Mouse (Mus musculus): ENCODE data around the gene Hdgf. TPM values are rescaled to one million over a fixed set of nuclear protein-coding genes. Genes with fewer than 3 reads are reported as not detected.

The Hdgf gene
- polyA plus RNA-seq, 1 experiment, result 200 TPM

DNA sequence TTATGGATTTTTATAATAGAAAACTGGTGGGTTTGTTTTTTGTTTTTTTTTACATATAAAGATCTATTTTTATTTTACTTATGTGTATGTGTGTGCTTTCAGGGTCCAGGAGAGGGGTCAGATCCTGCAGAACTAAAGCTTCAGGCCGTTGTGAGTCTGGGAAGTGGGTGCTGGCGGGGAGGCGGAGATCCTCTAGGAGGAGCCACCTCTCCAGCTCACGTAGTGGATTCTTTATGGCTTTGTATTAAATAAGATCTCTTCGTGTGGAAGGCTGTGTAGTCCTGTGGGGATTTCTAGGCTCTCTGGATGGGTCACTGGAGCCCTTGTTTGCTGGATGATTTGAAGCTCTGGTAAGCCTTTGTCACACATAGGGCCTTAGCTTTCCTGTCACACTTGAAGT is 34.5 kb downstream of the Hdgf start:
- Histone ChIP-seq H3K27me3 (ENCODE audit: control insufficient read depth, insufficient read depth, insufficient read length) (no peaks in the 10 kb centered on the region), H3ac (ENCODE audit: control insufficient read depth, insufficient read length) (no peak overlapping the region), H3K79me2 (ENCODE audit: control insufficient read depth, insufficient read depth) (peaks cover 20% of the 10 kb centered on the region), H3K4me3 (no peak overlapping the region), H3K36me3 (ENCODE audit: control insufficient read depth, insufficient read depth) (peaks cover 37% of the 10 kb centered on the region), H3K4me2 (ENCODE audit: low read depth) (no peak overlapping the region)
- TF ChIP-seq REST (IDR thresholded peaks at IDR 0.05; ENCODE audit: insufficient read depth, insufficient read length) (no peak), TCF12 (IDR thresholded peaks at IDR 0.05; ENCODE audit: insufficient read depth, poor library complexity, severe bottlenecking) (no peak), CEBPB (IDR thresholded peaks at IDR 0.05; ENCODE audit: insufficient read depth, poor library complexity, severe bottlenecking) (no peak), POLR2A (IDR thresholded peaks at IDR 0.05; ENCODE audit: insufficient read length, low read depth) (no peak), POLR2AphosphoS2 (IDR thresholded peaks at IDR 0.05; ENCODE audit: insufficient read length, low read depth) (no peak), USF1 (IDR thresholded peaks at IDR 0.05; ENCODE audit: low read depth) (no peak), E2F4 (IDR thresholded peaks at IDR 0.05; ENCODE audit: insufficient read depth) (no peak)

DNA sequence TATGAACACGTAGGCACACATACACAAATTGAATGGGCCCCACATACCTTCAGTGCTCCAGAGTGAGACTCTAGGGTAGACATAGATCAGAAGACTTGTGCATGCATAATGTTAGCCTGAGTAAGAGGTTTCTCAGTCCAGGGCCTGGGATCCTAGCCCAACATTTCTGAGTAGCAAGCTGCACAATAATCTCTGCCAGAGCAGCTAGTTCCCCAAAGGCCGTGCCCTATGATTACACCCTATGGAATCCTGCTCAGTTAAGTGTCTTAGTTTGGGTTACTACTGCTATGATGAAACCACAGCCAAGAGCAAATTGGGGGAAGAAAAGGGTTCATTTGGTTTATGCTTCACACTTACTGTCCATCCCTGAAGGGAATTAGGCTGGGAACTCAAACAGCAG is 36.4 kb downstream of the Hdgf start:
- H3K4me3 ChIP-seq, result no peak overlapping the region
- peaks cover 1% of the 10 kb centered on the region for H3K79me2 ChIP-seq (ENCODE audit: control insufficient read depth, insufficient read depth)
- no peak overlapping the region for H3ac ChIP-seq (ENCODE audit: control insufficient read depth, insufficient read length)
- H3K27me3 ChIP-seq (ENCODE audit: control insufficient read depth, insufficient read depth, insufficient read length), result no peaks in the 10 kb centered on the region
- no peak overlapping the region for H3K4me2 ChIP-seq (ENCODE audit: low read depth)
- peak; percentile 48; the same call in 1 of the 2 replicates for TF ChIP-seq CEBPB (IDR thresholded peaks at IDR 0.05; ENCODE audit: insufficient read depth, poor library complexity, severe bottlenecking)
- no peak for TF ChIP-seq SRF (IDR thresholded peaks at IDR 0.05; ENCODE audit: control insufficient read depth, insufficient read length, low read depth)
- no peak for TF ChIP-seq MYOG (IDR thresholded peaks at IDR 0.05; ENCODE audit: control insufficient read depth in 1 of 3, insufficient read depth in 1 of 3, insufficient read length in 2 of 3, low read depth in 2 of 3)
- no peak for TF ChIP-seq TCF3 (IDR thresholded peaks at IDR 0.05; ENCODE audit: insufficient read length, low read depth)
- peaks cover 37% of the 10 kb centered on the region for H3K36me3 ChIP-seq (ENCODE audit: control insufficient read depth, insufficient read depth)

GRCm38 (mm10) chr3:87943586-87943985 is 37.5 kb downstream of the Hdgf start:
- H3K36me3 ChIP-seq (ENCODE audit: control insufficient read depth, insufficient read depth), result peaks cover 28% of the 10 kb centered on the region
- TF ChIP-seq REST (IDR thresholded peaks at IDR 0.05; ENCODE audit: insufficient read depth, insufficient read length), result no peak
- no peak for TF ChIP-seq TCF3 (IDR thresholded peaks at IDR 0.05; ENCODE audit: insufficient read length, low read depth)
- TF ChIP-seq SRF (IDR thresholded peaks at IDR 0.05; ENCODE audit: control insufficient read depth, insufficient read length, low read depth), result no peak
- TF ChIP-seq E2F4 (IDR thresholded peaks at IDR 0.05; ENCODE audit: insufficient read depth), result no peak
- no peak for TF ChIP-seq MYOD1 (IDR thresholded peaks at IDR 0.05; ENCODE audit: control insufficient read depth in 1 of 3, insufficient read length in 2 of 3, low read depth in 2 of 3)
- TF ChIP-seq TCF12 (IDR thresholded peaks at IDR 0.05; ENCODE audit: insufficient read depth, poor library complexity, severe bottlenecking), result no peak
- TF ChIP-seq POLR2A (IDR thresholded peaks at IDR 0.05; ENCODE audit: insufficient read length, low read depth), result no peak
- TF ChIP-seq USF1 (IDR thresholded peaks at IDR 0.05; ENCODE audit: low read depth), result no peak
- no peak for TF ChIP-seq POLR2AphosphoS2 (IDR thresholded peaks at IDR 0.05; ENCODE audit: insufficient read length, low read depth)
- no peak for TF ChIP-seq MAX (IDR thresholded peaks at IDR 0.05; ENCODE audit: low read depth)
- no peak for TF ChIP-seq MYOG (IDR thresholded peaks at IDR 0.05; ENCODE audit: control insufficient read depth in 1 of 3, insufficient read depth in 1 of 3, insufficient read length in 2 of 3, low read depth in 2 of 3)
- TF ChIP-seq CEBPB (IDR thresholded peaks at IDR 0.05; ENCODE audit: insufficient read depth, poor library complexity, severe bottlenecking), result no peak
- no peaks in the 10 kb centered on the region for H3K79me2 ChIP-seq (ENCODE audit: control insufficient read depth, insufficient read depth)
- peak overlapping the region; percentile 35 for H3K4me2 ChIP-seq (ENCODE audit: low read depth)
- H3K4me3 ChIP-seq, result no peak overlapping the region
- no peaks in the 10 kb centered on the region for H3K27me3 ChIP-seq (ENCODE audit: control insufficient read depth, insufficient read depth, insufficient read length)
- no peak overlapping the region for H3ac ChIP-seq (ENCODE audit: control insufficient read depth, insufficient read length)

DNA sequence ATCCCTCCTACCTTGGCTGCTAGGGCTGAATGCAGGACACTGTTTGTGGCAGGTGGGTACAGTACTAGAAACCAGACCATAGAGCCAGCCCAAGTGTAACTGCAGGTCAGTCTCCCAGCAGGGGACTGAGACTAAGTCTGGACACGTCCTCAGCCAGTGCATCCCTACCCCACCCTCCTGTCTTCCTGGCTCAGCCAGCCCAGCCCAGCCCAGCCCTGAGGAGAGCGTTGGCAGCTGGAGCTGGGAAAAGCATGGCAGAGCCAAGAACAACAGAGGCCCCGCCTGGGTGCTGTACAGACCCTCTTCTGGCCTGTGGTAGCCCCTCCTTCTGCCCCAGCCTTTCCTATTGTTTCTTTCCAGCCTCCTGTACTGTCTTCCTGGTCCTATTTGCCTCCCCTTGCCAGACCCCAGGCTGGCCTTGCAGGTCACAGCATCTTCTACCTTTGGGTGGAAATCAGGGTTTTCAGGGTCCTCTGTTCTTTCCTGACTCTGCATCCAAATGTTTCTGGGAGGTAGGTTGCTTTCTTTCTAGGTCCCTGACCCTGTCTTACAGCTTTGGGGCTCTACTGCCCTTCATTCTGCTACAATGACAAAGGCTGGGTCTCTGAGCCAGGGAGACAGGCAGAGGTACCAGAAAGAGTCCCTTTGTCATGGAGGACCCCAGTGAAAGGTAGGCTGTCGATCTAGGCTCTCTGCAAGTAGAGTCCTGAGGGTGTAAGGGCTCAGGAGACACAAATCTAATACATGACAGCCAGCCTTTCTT is 38.9 kb downstream of the Hdgf start:
- TF ChIP-seq CEBPB (IDR thresholded peaks at IDR 0.05; ENCODE audit: insufficient read depth, poor library complexity, severe bottlenecking) (no peak), POLR2AphosphoS2 (IDR thresholded peaks at IDR 0.05; ENCODE audit: insufficient read length, low read depth) (peak; percentile 88), POLR2A (IDR thresholded peaks at IDR 0.05; ENCODE audit: insufficient read length, low read depth) (peak; percentile 62), MYOD1 (IDR thresholded peaks at IDR 0.05; ENCODE audit: control insufficient read depth in 1 of 3, insufficient read length in 2 of 3, low read depth in 2 of 3) (peak in 1 of 3 experiments; percentile 32)
- H3K4me3 ChIP-seq, result no peak overlapping the region
- no peak overlapping the region for H3ac ChIP-seq (ENCODE audit: control insufficient read depth, insufficient read length)
- peak overlapping the region; percentile 67 for H3K4me2 ChIP-seq (ENCODE audit: low read depth)
- H3K27me3 ChIP-seq (ENCODE audit: control insufficient read depth, insufficient read depth, insufficient read length), result no peaks in the 10 kb centered on the region
- H3K79me2 ChIP-seq (ENCODE audit: control insufficient read depth, insufficient read depth), result no peaks in the 10 kb centered on the region
- peaks cover 16% of the 10 kb centered on the region for H3K36me3 ChIP-seq (ENCODE audit: control insufficient read depth, insufficient read depth)

DNA sequence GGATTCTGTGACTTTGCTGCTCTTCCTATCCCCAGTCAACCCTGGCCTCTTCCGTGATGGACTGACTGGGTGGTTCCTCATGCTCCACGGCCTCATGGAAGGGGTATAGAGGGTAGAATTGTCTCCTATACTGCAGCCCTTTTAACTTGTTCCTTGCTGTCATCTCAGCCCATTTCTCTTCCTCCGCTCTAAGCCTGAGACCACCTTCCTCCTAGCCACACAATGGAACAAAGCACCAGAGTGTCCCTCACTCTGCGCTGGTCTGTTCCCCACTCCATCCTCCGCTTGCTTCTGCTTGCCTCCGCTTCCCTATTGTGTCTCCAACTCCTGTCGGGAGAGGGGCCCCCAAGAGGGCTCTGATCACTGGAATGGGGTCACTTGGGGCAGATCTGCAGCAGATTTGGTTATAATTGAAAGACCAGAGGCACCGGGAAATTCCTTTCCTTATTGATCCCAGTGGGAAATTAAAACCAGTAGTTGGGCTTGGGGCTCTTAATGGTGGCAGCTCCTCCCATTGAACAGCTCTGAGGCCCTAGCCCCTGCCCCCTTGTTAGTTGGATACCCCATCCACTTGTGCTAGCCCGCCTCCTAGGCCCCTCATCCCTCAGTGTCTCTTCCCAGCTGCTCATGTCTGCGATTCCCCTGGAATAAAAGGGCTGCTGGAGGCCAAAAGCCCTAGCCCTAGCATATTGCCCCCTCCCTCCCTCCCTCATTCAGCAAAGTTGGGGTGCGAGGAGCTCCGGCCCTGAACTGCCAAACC is 39.8 kb downstream of the Hdgf start:
- no peak overlapping the region for H3K4me3 ChIP-seq
- no peak for TF ChIP-seq MAX (IDR thresholded peaks at IDR 0.05; ENCODE audit: low read depth)
- no peak for TF ChIP-seq CEBPB (IDR thresholded peaks at IDR 0.05; ENCODE audit: insufficient read depth, poor library complexity, severe bottlenecking)
- TF ChIP-seq MYOG (IDR thresholded peaks at IDR 0.05; ENCODE audit: control insufficient read depth in 1 of 3, insufficient read depth in 1 of 3, insufficient read length in 2 of 3, low read depth in 2 of 3), result no peak
- no peak for TF ChIP-seq POLR2AphosphoS2 (IDR thresholded peaks at IDR 0.05; ENCODE audit: insufficient read length, low read depth)
- no peak for TF ChIP-seq USF1 (IDR thresholded peaks at IDR 0.05; ENCODE audit: low read depth)
- no peak for TF ChIP-seq SRF (IDR thresholded peaks at IDR 0.05; ENCODE audit: control insufficient read depth, insufficient read length, low read depth)
- TF ChIP-seq POLR2A (IDR thresholded peaks at IDR 0.05; ENCODE audit: insufficient read length, low read depth), result no peak
- TF ChIP-seq TCF12 (IDR thresholded peaks at IDR 0.05; ENCODE audit: insufficient read depth, poor library complexity, severe bottlenecking), result no peak
- TF ChIP-seq REST (IDR thresholded peaks at IDR 0.05; ENCODE audit: insufficient read depth, insufficient read length), result no peak
- H3ac ChIP-seq (ENCODE audit: control insufficient read depth, insufficient read length), result no peak overlapping the region
- H3K27me3 ChIP-seq (ENCODE audit: control insufficient read depth, insufficient read depth, insufficient read length), result no peaks in the 10 kb centered on the region
- H3K36me3 ChIP-seq (ENCODE audit: control insufficient read depth, insufficient read depth), result peaks cover 11% of the 10 kb centered on the region
- H3K79me2 ChIP-seq (ENCODE audit: control insufficient read depth, insufficient read depth), result no peaks in the 10 kb centered on the region
- peak overlapping the region; percentile 38 for H3K4me2 ChIP-seq (ENCODE audit: low read depth)
